Mouse (Mus musculus) bone marrow, adult 2 months (tissue): ENCODE measurements around the gene Bscl2. TPM values are rescaled to one million over a fixed set of nuclear protein-coding genes. Genes with fewer than 3 reads are reported as not detected.
"Not testable (repeated sequence)": the region's sequence is repeated elsewhere in the genome, so short reads cannot be mapped to it uniquely, and the experiment has no call there.

Experiments
- H3K27ac ChIP-seq: fragments of 200-500 bp; 2 replicates; pipeline ENCODE4 v1.5.1; 2012; ENCODE audit warnings: low read depth, mild to moderate bottlenecking, control low read depth, inconsistent platforms, low read length; ENCODE audit not compliant: control insufficient read depth, poor library complexity, insufficient read depth
- H3K4me1 ChIP-seq: fragments of 200-500 bp; 2 replicates; pipeline ENCODE4 v1.6.1; 2011; ENCODE audit warnings: low read length; ENCODE audit not compliant: control insufficient read depth, insufficient read depth
- H3K4me3 ChIP-seq: fragments of 200-500 bp; replicated peaks from 2 replicates; pipeline ENCODE3; 2011; ENCODE audit warnings: mild to moderate bottlenecking, low read depth, low read length, control low read depth; ENCODE audit not compliant: control insufficient read depth
- CTCF ChIP-seq: fragments of 200-500 bp; IDR thresholded peaks from 2 replicates; pipeline ENCODE4 v1.5.1; 2011; ENCODE audit warnings: low read length, control low read depth; ENCODE audit not compliant: control insufficient read depth, insufficient read depth
- POLR2A ChIP-seq: fragments of 200-500 bp; IDR thresholded peaks from 2 replicates; pipeline ENCODE4 v1.6.1; 2011; ENCODE audit warnings: low read depth, mild to moderate bottlenecking, control low read depth, low read length, borderline replicate concordance; ENCODE audit not compliant: control insufficient read depth
- WGBS: fragments of 180-500 bp; shearing (Covaris S2); methylation state at CpG from one replicate; pipeline ENCODE4 v1.1.7; 2018; 5-methylcytosine and 5-hydroxymethylcytosine counted together
- polyA plus RNA-seq: library from polyadenylated mRNA; stranded (reverse); fragments of >200 nt; gene quantifications from 2 replicates; pipeline ENCODE4 v1.2.4, GENCODE M21; 2011; ENCODE audit warnings: low replicate concordance; ENCODE audit not compliant: missing spikeins, insufficient read depth, insufficient read length

Bscl2 gene
- polyA plus RNA-seq, 1 experiment, result 46.2 TPM

DNA sequence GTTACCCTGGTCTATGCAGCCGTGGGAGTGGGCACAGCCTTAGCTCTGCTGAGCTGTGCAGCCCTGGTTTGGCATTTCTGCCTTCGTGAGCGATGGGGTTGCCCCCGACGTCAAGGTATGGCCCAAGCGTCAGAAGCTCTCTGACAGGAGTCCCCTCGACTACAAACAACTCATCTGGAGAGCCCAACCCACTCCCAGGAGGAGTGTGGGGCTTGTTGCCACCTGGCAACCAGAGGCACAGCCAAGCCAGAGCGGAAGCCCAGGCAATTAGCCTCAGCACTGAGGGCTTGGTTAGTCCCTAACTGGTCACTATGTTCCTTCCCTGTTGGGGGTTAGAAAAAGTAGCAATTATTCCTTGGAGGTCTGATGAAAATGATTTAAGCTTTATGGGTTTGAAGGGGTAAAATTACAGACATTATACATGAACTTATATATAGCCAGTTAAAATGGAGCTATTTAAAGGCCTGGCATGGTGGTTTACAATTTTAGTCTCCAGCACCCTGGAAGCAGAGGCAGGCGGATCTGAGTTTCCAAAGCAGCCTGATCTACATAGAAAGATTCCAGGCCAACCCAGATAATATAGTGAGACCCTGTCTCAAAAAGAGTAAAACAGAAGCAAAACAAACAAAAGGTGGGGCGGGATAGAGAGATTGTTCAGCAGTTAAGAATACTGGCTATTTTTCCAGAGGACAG is 15.1 kb downstream of the Bscl2 start:
- WGBS, result 74% methylated on average over 10 of the region's 10 CpGs
- no peaks in the 10 kb centered on the region for H3K4me1 ChIP-seq
- H3K4me3 ChIP-seq, result no peak overlapping the region
- H3K27ac ChIP-seq, result no peak overlapping the region
- no peak for TF ChIP-seq CTCF
- no peak for TF ChIP-seq POLR2A

DNA sequence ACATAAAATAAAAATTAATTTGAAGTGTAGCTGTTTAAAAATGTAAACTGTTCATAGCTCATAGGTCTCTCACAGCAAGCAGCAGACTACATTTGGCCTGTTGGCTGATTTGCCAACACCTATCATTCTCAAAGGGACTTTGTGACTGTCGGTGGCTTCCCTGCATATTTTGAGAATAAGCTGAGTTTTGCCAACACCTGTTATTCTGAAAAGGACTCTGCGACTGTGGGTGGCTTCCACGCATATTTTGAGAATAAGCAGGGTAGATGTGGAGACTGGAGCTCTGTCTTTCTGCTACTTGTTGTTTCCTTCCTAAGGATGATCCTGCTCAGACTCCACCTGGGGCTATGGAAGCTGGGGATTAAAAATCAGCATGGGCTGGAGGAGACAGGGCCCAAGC is 15.8 kb downstream of the Bscl2 start:
- Histone ChIP-seq H3K27ac (no peak overlapping the region), H3K4me3 (no peak overlapping the region), H3K4me1 (no peaks in the 10 kb centered on the region)
- WGBS, result 81% methylated on average over 3 of the region's 3 CpGs
- TF ChIP-seq CTCF (no peak), POLR2A (no peak)

DNA sequence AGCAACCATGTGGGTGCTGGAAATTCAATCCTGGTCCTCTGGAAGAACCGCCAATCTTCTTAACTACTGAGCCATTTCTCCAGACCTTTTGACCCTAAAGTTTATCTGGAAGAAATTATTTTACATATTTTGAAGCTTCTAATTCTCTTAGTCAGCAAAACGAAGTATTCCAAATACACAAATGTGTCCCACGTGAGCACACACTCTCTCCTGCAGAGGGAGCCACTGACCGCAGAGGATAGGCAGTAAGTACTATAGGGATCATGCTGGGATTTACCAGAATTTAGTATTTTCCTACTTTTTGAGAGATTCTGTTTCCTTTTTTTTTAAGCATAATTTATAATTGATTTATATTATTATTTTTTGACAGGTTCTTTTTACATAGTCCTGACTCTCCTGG is 20.4 kb downstream of the Bscl2 start:
- Histone ChIP-seq H3K27ac (no peak overlapping the region), H3K4me3 (no peak overlapping the region), H3K4me1 (no peaks in the 10 kb centered on the region)
- WGBS, result 26% methylated on average over 4 of the region's 4 CpGs
- TF ChIP-seq POLR2A (no peak), CTCF (peak; percentile 75)

DNA sequence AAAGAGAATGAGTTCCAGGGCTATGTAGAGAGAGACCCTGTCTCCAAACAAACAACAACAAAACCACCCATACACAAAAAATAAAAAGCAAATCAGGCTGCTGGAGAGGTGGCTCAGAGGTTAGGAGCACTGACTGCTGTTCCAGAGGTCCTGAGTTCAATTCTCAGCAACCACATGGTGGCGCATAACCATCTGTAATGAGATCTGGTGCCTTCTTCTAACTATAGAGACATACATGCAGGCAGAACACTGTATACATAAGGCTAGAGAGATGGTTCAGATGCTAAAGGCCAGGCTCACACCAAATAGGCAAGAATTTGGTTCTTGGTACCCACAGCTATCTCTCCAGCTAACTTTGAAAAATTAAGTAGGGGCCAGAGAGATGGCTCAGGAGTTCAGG is 21.8 kb downstream of the Bscl2 start:
- no peak overlapping the region for H3K4me3 ChIP-seq
- 30% methylated on average over 1 of the region's 1 CpGs for WGBS
- TF ChIP-seq CTCF (peak; percentile 33; the same call in 1 of the 2 replicates), POLR2A (no peak)
- no peak overlapping the region for H3K27ac ChIP-seq
- H3K4me1 ChIP-seq, result no peaks in the 10 kb centered on the region

DNA sequence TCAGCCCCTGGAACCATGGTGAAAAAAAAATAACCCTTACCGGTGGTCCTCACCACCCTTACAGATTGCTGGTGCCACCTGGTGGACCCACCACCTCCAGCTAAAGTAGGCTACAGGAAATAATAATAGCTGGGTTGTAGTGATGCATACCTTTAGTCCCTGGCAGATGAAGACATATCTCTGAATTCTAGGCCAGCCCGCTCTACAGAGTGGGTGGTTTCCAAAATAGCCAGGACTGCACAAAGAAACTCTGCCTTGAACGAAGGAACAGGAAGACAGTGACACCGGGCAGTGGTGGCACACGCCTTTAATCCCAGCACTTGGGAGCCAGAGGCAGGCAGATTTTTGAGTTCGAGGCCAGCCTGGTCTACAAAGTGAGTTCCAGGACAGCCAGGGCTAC is 27.0 kb downstream of the Bscl2 start:
- no peak for TF ChIP-seq POLR2A
- no peak for TF ChIP-seq CTCF
- Histone ChIP-seq H3K4me3 (no peak overlapping the region), H3K4me1 (no peaks in the 10 kb centered on the region), H3K27ac (no peak overlapping the region)
- WGBS, result 81% methylated on average over 6 of the region's 6 CpGs

DNA sequence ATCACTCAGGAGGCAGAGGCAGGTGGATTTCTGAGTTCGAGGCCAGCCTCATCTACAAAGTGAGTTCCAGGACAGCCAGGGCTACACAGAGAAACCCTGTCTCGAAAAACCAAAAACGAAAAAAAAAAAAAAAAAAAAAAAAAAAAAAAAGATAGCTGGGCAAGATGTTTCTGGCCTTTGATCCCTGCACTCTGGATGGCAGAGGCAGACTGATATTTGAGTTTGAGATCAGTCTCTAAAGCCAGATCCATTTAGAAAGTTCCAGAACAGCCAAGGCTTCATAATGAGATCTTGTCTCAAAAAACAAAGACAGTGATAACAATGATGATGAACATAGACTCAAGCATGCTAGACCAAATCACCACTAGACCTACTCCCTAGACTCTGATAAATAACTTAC is 33.1 kb downstream of the Bscl2 start:
- H3K27ac ChIP-seq, H3K4me1 ChIP-seq, H3K4me3 ChIP-seq: not testable (repeated sequence)
- WGBS, result 67% methylated on average over 3 of the region's 3 CpGs

DNA sequence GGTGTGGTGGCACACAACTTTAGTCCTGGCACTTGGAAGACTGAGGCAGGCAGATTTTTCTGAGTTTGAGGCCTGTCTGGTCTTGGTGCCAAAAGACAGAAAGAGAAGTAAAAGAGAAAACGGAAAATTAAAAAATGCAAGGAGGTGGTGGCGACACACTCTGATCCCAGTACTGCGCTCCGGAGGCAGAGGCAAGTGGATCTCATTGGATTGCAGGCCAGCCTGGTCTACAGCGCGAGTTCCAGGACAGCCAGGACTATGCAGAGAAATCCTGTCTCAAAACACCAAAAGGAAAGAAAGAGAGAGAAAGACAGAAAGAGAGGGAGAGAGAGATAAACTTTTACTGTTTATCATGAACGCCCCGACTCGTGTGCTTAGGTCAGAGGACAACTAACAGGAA is 33.6 kb downstream of the Bscl2 start:
- WGBS, result 20% methylated on average over 9 of the region's 9 CpGs
- H3K4me1 ChIP-seq, result no peaks in the 10 kb centered on the region; the same call in 1 of the 2 replicates
- peak overlapping the region; percentile 42 for H3K27ac ChIP-seq
- H3K4me3 ChIP-seq, result peak overlapping the region; percentile 89
- no peak for TF ChIP-seq POLR2A
- no peak for TF ChIP-seq CTCF

DNA sequence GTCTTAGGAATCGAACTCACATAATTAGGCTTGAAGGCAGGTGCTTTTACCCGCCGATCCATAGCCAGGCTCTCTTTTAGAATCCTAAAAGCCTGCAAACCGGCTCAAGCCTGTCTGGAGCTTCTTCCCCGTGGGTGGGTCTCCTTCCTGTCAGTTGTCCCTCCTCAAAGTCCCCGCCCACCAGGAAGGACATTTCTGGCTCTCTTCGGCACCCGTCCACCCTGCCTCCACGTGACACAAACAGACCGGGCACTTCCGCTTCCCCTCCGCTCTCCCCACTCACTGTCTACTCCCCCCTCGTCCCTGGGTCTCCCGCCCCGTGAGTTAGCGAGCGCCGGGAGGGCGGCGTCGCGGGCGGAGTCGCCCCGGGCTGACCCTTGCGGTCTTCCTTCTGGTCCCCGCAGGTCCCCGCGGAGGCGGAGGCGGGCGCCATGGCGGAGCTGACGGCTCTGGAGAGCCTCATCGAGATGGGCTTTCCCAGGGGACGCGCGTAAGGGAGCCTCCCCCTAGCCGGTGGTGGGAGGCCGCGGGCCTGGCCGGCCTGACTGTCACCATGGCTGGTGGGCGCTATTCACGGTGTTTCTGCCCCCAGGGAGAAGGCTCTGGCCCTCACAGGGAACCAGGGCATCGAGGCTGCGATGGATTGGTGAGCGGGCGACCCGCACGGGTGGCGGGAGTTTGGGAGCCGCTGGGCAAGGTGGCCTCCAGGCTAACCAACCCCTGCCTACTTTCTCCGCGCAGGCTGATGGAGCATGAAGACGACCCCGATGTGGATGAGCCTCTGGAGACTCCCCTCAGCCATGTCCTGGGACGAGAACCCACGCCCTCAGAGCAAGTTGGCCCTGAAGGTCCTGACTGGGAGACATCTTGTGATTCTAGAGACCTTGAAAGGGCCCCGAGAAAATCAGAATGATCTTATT is 34.3 kb downstream of the Bscl2 start, which contains the start of gene Ubxn1:
Gene Ubxn1 (plus strand): TSS at position 230 of the 920 bp plus-strand sequence.
- peak within 1 kb of the TSS; percentile 89 for H3K4me3 ChIP-seq
- peak; percentile 69 for TF ChIP-seq POLR2A
- TF ChIP-seq CTCF, result no peak
- peak within 1 kb of the TSS; percentile 80 for H3K27ac ChIP-seq
- WGBS, result under 1% methylated on average over 59 of the region's 59 CpGs
- H3K4me1 ChIP-seq, result no peaks in the 10 kb centered on the region; the same call in 1 of the 2 replicates
